Comparison of ENCODE assay signal across 7 mouse cellular contexts in the genomic region with DNA sequence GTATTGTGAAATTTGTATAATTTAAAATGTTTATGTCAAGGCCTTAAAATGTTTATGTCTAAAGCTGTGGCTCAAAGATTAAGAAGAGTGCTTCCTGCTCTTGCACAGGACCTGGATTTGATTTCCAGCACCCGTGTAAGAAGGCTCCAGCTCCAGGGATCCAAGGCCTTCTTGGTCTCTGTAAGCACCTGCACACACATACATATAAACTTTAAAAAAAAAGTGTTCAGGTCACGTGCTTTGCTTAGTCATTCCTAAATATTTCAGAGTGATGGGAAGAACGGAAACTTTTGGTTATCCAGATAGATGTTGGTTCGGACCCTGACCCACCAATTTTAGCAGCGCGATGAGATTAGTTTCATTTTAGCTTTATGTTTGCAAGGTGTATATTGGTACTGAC. TPM values are rescaled to one million over a fixed set of nuclear protein-coding genes. Genes with fewer than 3 reads are reported as not detected.
DNase-seq lines count a peak whose midpoint lies in the region; ATAC-seq and TF ChIP-seq lines count a peak whose summit lies in the region.

No protein-coding gene starts in this region.

- peak overlapping the region; percentile 95 for H3K27ac ChIP-seq in lung, embryonic 15.5 days
- H3K27ac ChIP-seq in embryonic fibroblast, embryonic 13.5 days (ENCODE audit: insufficient read depth, low read length), result no peak overlapping the region
- 0 out of 2 replicates have a peak overlapping the region, but pooled peaks have one; percentile 23 for H3K27ac ChIP-seq in limb, embryonic 12.5 days
- peak overlapping the region; percentile 98; the same call in 1 of the 2 replicates for H3K27ac ChIP-seq in stomach, embryonic 15.5 days

- no peak for TF ChIP-seq POLR2A in lung, adult 2 months (IDR thresholded peaks at IDR 0.05; ENCODE audit: borderline replicate concordance, extremely low read depth, low read depth, low read length)
- no peak for TF ChIP-seq POLR2A in embryonic fibroblast, embryonic 13.5 days (IDR thresholded peaks at IDR 0.05; ENCODE audit: low read depth, low read length)

- H3K4me3 ChIP-seq in lung, embryonic 15.5 days, result peak overlapping the region; percentile 86; the same call in 1 of the 2 replicates
- no peak overlapping the region for H3K4me3 ChIP-seq in lung, adult 2 months (replicated peaks; ENCODE audit: extremely low read depth, low read depth, low read length)
- H3K4me3 ChIP-seq in embryonic fibroblast, embryonic 13.5 days (ENCODE audit: insufficient read depth, low read length), result peak overlapping the region; percentile 17
- peak overlapping the region; percentile 71; the same call in 1 of the 2 replicates for H3K4me3 ChIP-seq in limb, embryonic 12.5 days (replicated peaks)
- H3K4me3 ChIP-seq in stomach, embryonic 15.5 days (replicated peaks), result peak overlapping the region; percentile 70; the same call in 1 of the 2 replicates

- H3K9ac ChIP-seq in lung, embryonic 15.5 days, result no peak overlapping the region
- no peak overlapping the region for H3K9ac ChIP-seq in limb, embryonic 12.5 days (replicated peaks)
- H3K9ac ChIP-seq in stomach, embryonic 15.5 days, result no peak overlapping the region

- H3K27me3 ChIP-seq in lung, embryonic 15.5 days, result no peaks in the 10 kb centered on the region
- no peaks in the 10 kb centered on the region for H3K27me3 ChIP-seq in limb, embryonic 12.5 days
- H3K27me3 ChIP-seq in stomach, embryonic 15.5 days (replicated peaks), result no peaks in the 10 kb centered on the region

- no peak for TF ChIP-seq CTCF in lung, adult 2 months (IDR thresholded peaks at IDR 0.05; ENCODE audit: insufficient read depth, low read length)
- TF ChIP-seq CTCF in embryonic fibroblast, embryonic 13.5 days (IDR thresholded peaks at IDR 0.05; ENCODE audit: borderline replicate concordance, insufficient read depth, low read length), result no peak

- 60% methylated on average over 6 of the region's 6 CpGs for WGBS in lung, embryonic 15.5 days
- WGBS in lung, adult 2 months, result 66% methylated on average over 6 of the region's 6 CpGs
- WGBS in limb, embryonic 12.5 days, result 73% methylated on average over 6 of the region's 6 CpGs
- 64% methylated on average over 6 of the region's 6 CpGs for WGBS in stomach, embryonic 15.5 days

- H3K4me2 ChIP-seq in lung, embryonic 15.5 days, result peak overlapping the region; percentile 88
- peak overlapping the region; percentile 85 for H3K4me2 ChIP-seq in limb, embryonic 12.5 days
- peak overlapping the region; percentile 88 for H3K4me2 ChIP-seq in stomach, embryonic 15.5 days

- no peaks in the 10 kb centered on the region for H3K36me3 ChIP-seq in lung, embryonic 15.5 days
- H3K36me3 ChIP-seq in limb, embryonic 12.5 days, result peaks cover 5% of the 10 kb centered on the region
- peaks cover 9% of the 10 kb centered on the region; the same call in 1 of the 2 replicates for H3K36me3 ChIP-seq in stomach, embryonic 15.5 days

- DNase-seq in lung, adult 2 months, result no peak
- no peak for DNase-seq in ovary, postnatal 36 days (ENCODE audit: low spot score)
- no peak for DNase-seq in urinary bladder, adult 18-20 months (ENCODE audit: low spot score in 2 of 2)

- no peak for ATAC-seq in lung, embryonic 15.5 days (ENCODE audit: borderline replicate concordance, extremely low read depth, low FRiP score, low TSS enrichment)
- ATAC-seq in limb, embryonic 12.5 days (ENCODE audit: insufficient number of reproducible peaks, insufficient read depth, low FRiP score, low TSS enrichment, low read depth), result no peak
- ATAC-seq in stomach, embryonic 15.5 days (ENCODE audit: insufficient read depth, low FRiP score, low read depth), result no peak

- peaks cover 8% of the 10 kb centered on the region; the same call in 1 of the 2 replicates for H3K4me1 ChIP-seq in lung, embryonic 15.5 days
- peaks cover 5% of the 10 kb centered on the region; the same call in 1 of the 2 replicates for H3K4me1 ChIP-seq in lung, adult 2 months (ENCODE audit: control insufficient read depth, insufficient read depth, low read length)
- no peaks in the 10 kb centered on the region for H3K4me1 ChIP-seq in embryonic fibroblast, embryonic 13.5 days (ENCODE audit: control insufficient read depth, insufficient read depth, low read length)
- no peaks in the 10 kb centered on the region for H3K4me1 ChIP-seq in limb, embryonic 12.5 days (replicated peaks)
- peaks cover 4% of the 10 kb centered on the region; the same call in 1 of the 2 replicates for H3K4me1 ChIP-seq in stomach, embryonic 15.5 days

- no peaks in the 10 kb centered on the region for H3K9me3 ChIP-seq in lung, embryonic 15.5 days
- no peaks in the 10 kb centered on the region for H3K9me3 ChIP-seq in limb, embryonic 12.5 days
- H3K9me3 ChIP-seq in stomach, embryonic 15.5 days, result no peaks in the 10 kb centered on the region

RNA-seq across cellular contexts. Expression of a gene that starts 0.6 kb away (rescaled TPM):
- polyA plus RNA-seq in lung, embryonic 15.5 days (2015; fragmentation: Nextera tagmentation; extraction: Ambion mirVana), result 3.9 and 5.3 TPM in 2 replicates
- polyA plus RNA-seq in lung, adult 2 months (2012; rRNA removed), result 13.1 and 15.1 TPM in 2 replicates
- 3.5 and 3.9 TPM in 2 replicates for polyA plus RNA-seq in embryonic fibroblast, embryonic 13.5 days (2011; ENCODE audit: insufficient read length, low read depth, missing spikeins)
- 7.7 and 8.2 TPM in 2 replicates for polyA plus RNA-seq in limb, embryonic 12.5 days (2016; fragmentation: Nextera tagmentation; extraction: Ambion mirVana)
- 5.3 and 5.9 TPM in 2 replicates for polyA plus RNA-seq in stomach, embryonic 15.5 days (2015; fragmentation: Nextera tagmentation; extraction: Ambion mirVana)

RNA-seq across cellular contexts. Expression of a gene that starts 31.5 kb away (rescaled TPM):
- 0.93 and 1.7 TPM in 2 replicates for polyA plus RNA-seq in lung, embryonic 15.5 days (2015; fragmentation: Nextera tagmentation; extraction: Ambion mirVana)
- 0.54 and 3.1 TPM in 2 replicates for polyA plus RNA-seq in lung, adult 2 months (2012; rRNA removed)
- 2.6 and 3.3 TPM in 2 replicates for polyA plus RNA-seq in embryonic fibroblast, embryonic 13.5 days (2011; ENCODE audit: insufficient read length, low read depth, missing spikeins)
- polyA plus RNA-seq in limb, embryonic 12.5 days (2016; fragmentation: Nextera tagmentation; extraction: Ambion mirVana), result 3.8 and 4.8 TPM in 2 replicates
- polyA plus RNA-seq in stomach, embryonic 15.5 days (2015; fragmentation: Nextera tagmentation; extraction: Ambion mirVana), result 4.5 and 5.7 TPM in 2 replicates

RNA-seq across cellular contexts. Expression of a gene that starts 45.9 kb away (rescaled TPM):
- polyA plus RNA-seq in lung, embryonic 15.5 days (2015; fragmentation: Nextera tagmentation; extraction: Ambion mirVana), result 36.2 and 37.5 TPM in 2 replicates
- polyA plus RNA-seq in lung, adult 2 months (2012; rRNA removed), result 45.2 TPM in 2 replicates
- 60.8 and 63.2 TPM in 2 replicates for polyA plus RNA-seq in embryonic fibroblast, embryonic 13.5 days (2011; ENCODE audit: insufficient read length, low read depth, missing spikeins)
- 59.9 and 62.8 TPM in 2 replicates for polyA plus RNA-seq in limb, embryonic 12.5 days (2016; fragmentation: Nextera tagmentation; extraction: Ambion mirVana)
- 33.8 and 37.2 TPM in 2 replicates for polyA plus RNA-seq in stomach, embryonic 15.5 days (2015; fragmentation: Nextera tagmentation; extraction: Ambion mirVana)

RNA-seq across cellular contexts. Expression of a gene that starts 54.8 kb away (rescaled TPM):
- polyA plus RNA-seq in lung, embryonic 15.5 days (2015; fragmentation: Nextera tagmentation; extraction: Ambion mirVana), result 8.9 and 9.8 TPM in 2 replicates
- 11.2 and 12.5 TPM in 2 replicates for polyA plus RNA-seq in lung, adult 2 months (2012; rRNA removed)
- polyA plus RNA-seq in embryonic fibroblast, embryonic 13.5 days (2011; ENCODE audit: insufficient read length, low read depth, missing spikeins), result 24.1 and 32.6 TPM in 2 replicates
- polyA plus RNA-seq in limb, embryonic 12.5 days (2016; fragmentation: Nextera tagmentation; extraction: Ambion mirVana), result 16.5 and 17.7 TPM in 2 replicates
- 8.2 and 9.8 TPM in 2 replicates for polyA plus RNA-seq in stomach, embryonic 15.5 days (2015; fragmentation: Nextera tagmentation; extraction: Ambion mirVana)
